Mouse (Mus musculus) ES-E14 (cell line): ENCODE measurements around the gene Dock10.

Source experiments
- CHD2 ChIP-seq: IDR thresholded peaks from 2 replicates; pipeline ENCODE4 v1.6.1; 2014; ENCODE audit warnings: mild to moderate bottlenecking, low read depth, low read length, inconsistent platforms
- HCFC1 ChIP-seq: IDR thresholded peaks from 2 replicates; pipeline ENCODE4 v1.6.1; 2012; ENCODE audit warnings: low read length, inconsistent platforms, borderline replicate concordance; ENCODE audit not compliant: insufficient read depth
- ZNF384 ChIP-seq: IDR thresholded peaks from 2 replicates; pipeline ENCODE4 v1.6.1; 2012; ENCODE audit warnings: low read depth, low read length, inconsistent platforms

DNA sequence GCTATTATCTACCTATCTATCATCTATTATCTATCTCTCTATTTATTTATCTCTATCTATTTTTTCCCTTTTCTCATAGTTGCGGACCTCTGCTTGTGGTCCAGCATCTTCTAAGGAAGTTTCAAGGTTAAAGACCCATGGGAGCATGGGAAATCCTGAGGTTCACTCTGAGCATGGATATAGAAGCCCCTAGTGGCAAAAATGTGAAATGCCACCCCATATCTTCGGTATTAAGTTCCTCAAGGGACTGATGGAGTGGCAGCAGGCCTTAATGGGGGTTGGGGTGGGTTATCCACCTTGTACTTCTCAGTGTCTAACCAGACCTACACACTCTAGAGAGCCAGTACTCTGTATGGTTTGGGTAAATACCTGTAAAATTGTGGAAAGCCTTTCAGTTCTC lies 253.6 kb downstream of the Dock10 start:
- no peak for TF ChIP-seq CHD2
- TF ChIP-seq ZNF384 = no peak
- no peak for TF ChIP-seq HCFC1
